Mouse (Mus musculus) heart, postnatal 0 days (tissue): ENCODE measurements at regions not wholly inside any gene's neighbourhood (a gene's known extent, or its start where the extent isn't known, plus 50 kb on each side); places are given as distances from the start of the nearest gene placed in this dataset.

Experiments used
- CTCF ChIP-seq: IDR thresholded peaks from 2 replicates; pipeline ENCODE4 v1.5.1; 2016; ENCODE audit warnings: antibody characterized with exemption, control low read depth, low read depth
- EP300 ChIP-seq: IDR thresholded peaks from 2 replicates; pipeline ENCODE4 v1.6.1; 2016; ENCODE audit warnings: antibody characterized with exemption, low read depth

GRCm38 (mm10) chr3:51135581-51135980 is 88.7 kb upstream of the Noct start:
- no peak for TF ChIP-seq CTCF
- TF ChIP-seq EP300 = no peak
